Mouse (Mus musculus): Measurements from ENCODE around the gene Rasip1. TPM values are rescaled to one million over a fixed set of nuclear protein-coding genes. Genes with fewer than 3 reads are reported as not detected.

Gene Rasip1
- total and polyA plus RNA-seq, 3 experiments: 13.5 to 42.9 (median 20.6) TPM

DNA sequence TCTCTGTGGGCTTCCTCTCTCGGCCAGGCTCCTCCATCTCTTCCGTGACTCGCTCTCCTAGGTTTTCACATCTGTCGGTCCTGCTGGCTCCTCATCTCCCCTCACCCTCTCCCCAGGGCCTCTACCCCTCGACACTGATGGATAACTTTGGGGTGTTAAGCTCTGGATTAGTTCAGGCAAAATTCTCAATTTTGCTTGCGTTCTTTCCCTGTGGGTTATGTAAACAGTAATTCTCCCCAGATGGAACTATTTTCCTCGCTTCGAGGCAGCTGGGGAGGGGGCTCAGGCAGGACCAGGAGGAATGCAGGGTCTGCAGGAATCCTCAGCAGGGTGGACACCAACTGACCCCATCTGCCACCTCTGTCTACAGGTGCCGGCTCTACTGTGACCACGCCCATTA lies 58.5 kb downstream of the Rasip1 start:
- no peak for DNase-seq

- DNase-seq: no peak
Measured at GRCm38 (mm10) chr7:45686841-45687240, 59.6 kb downstream of the Rasip1 start.

Other genes starting within 250 kb of the Rasip1 start
Only the 30 nearest of the 35 such genes appear.
- gene Gys1, start 192.6 kb upstream of the Rasip1 start, total RNA-seq (2021): 10 to 100 TPM; 46.4 to 57.6 TPM
- 64.0 and 82.1 TPM in 2 replicates for gene Gys1, start 192.6 kb upstream of the Rasip1 start, polyA plus RNA-seq (2012; rRNA removed)
- gene Ruvbl2, start 189.4 kb upstream of the Rasip1 start, total RNA-seq (2021): 10 to 100 TPM; 38.2 to 52.3 TPM
- gene Ruvbl2, start 189.4 kb upstream of the Rasip1 start, polyA plus RNA-seq (2012; rRNA removed): 70.2 and 89.3 TPM in 2 replicates
- gene Ftl1, start 167.6 kb upstream of the Rasip1 start, total RNA-seq (2021): 1,000 to 10,000 TPM; 1,338 to 1,480 TPM
- 7,024 and 7,397 TPM in 2 replicates for gene Ftl1, start 167.6 kb upstream of the Rasip1 start, polyA plus RNA-seq (2012; rRNA removed)
- 10 to 100 TPM; 52.5 to 60.6 TPM for gene Bax, start 160.6 kb upstream of the Rasip1 start, total RNA-seq (2021)
- gene Bax, start 160.6 kb upstream of the Rasip1 start, polyA plus RNA-seq (2012; rRNA removed): 148 and 158 TPM in 2 replicates
- gene Tulp2, start 145.6 kb upstream of the Rasip1 start, total RNA-seq (2021): under 1 TPM; 0.41 to 0.75 TPM
- gene Tulp2, start 145.6 kb upstream of the Rasip1 start, polyA plus RNA-seq (2012; rRNA removed): 0.44 and 0.64 TPM in 2 replicates
- 10 to 100 TPM in 1 of 2 experiments, 1 to 10 TPM in 1; 2.2 to 33.5 TPM for gene Gm45808, start 140.7 kb upstream of the Rasip1 start, total RNA-seq (2021)
- 0.45 TPM in 1 of 2 replicates, not detected in the other for gene Gm45808, start 140.7 kb upstream of the Rasip1 start, polyA plus RNA-seq (2012; rRNA removed)
- gene Dhdh, start 138.7 kb upstream of the Rasip1 start, total RNA-seq (2021): 10 to 100 TPM; 55.4 to 71.1 TPM
- 17.6 and 21.4 TPM in 2 replicates for gene Dhdh, start 138.7 kb upstream of the Rasip1 start, polyA plus RNA-seq (2012; rRNA removed)
- gene Nucb1, start 117.1 kb upstream of the Rasip1 start, total RNA-seq (2021): 100 to 1,000 TPM; 280 to 286 TPM
- 594 and 643 TPM in 2 replicates for gene Nucb1, start 117.1 kb upstream of the Rasip1 start, polyA plus RNA-seq (2012; rRNA removed)
- gene Ppp1r15a, start 101.2 kb upstream of the Rasip1 start, total RNA-seq (2021): 10 to 100 TPM; 49.0 to 57.8 TPM
- 49.5 and 49.7 TPM in 2 replicates for gene Ppp1r15a, start 101.2 kb upstream of the Rasip1 start, polyA plus RNA-seq (2012; rRNA removed)
- gene Plekha4, start 101.2 kb upstream of the Rasip1 start, total RNA-seq (2021): 1 to 10 TPM; 3.0 to 5.9 TPM
- 9.8 and 15.6 TPM in 2 replicates for gene Plekha4, start 101.2 kb upstream of the Rasip1 start, polyA plus RNA-seq (2012; rRNA removed)
- 1 to 10 TPM; 2.3 TPM for gene Hsd17b14, start 72.6 kb upstream of the Rasip1 start, total RNA-seq (2021)
- 1.5 and 2.3 TPM in 2 replicates for gene Hsd17b14, start 72.6 kb upstream of the Rasip1 start, polyA plus RNA-seq (2012; rRNA removed)
- gene Bcat2, start 57.3 kb upstream of the Rasip1 start, total RNA-seq (2021): 100 to 1,000 TPM; 213 to 292 TPM
- gene Bcat2, start 57.3 kb upstream of the Rasip1 start, polyA plus RNA-seq (2012; rRNA removed): 166 and 170 TPM in 2 replicates
- gene Fgf21, start 12.0 kb upstream of the Rasip1 start, total RNA-seq (2021): not detected
- 0.15 and 0.16 TPM in 2 replicates for gene Fgf21, start 12.0 kb upstream of the Rasip1 start, polyA plus RNA-seq (2012; rRNA removed)
- gene Fut1, start 10.2 kb upstream of the Rasip1 start, total RNA-seq (2021): not detected
- gene Fut1, start 10.2 kb upstream of the Rasip1 start, polyA plus RNA-seq (2012; rRNA removed): not detected in 2 replicates
- gene Izumo1, start 5.7 kb upstream of the Rasip1 start, total RNA-seq (2021): under 1 TPM; 0.28 to 0.29 TPM
- 0.65 and 0.89 TPM in 2 replicates for gene Izumo1, start 5.7 kb upstream of the Rasip1 start, polyA plus RNA-seq (2012; rRNA removed)
- 1 to 10 TPM; 3.0 to 5.8 TPM for gene Mamstr, start 12.5 kb downstream of the Rasip1 start, total RNA-seq (2021)
- gene Mamstr, start 12.5 kb downstream of the Rasip1 start, polyA plus RNA-seq (2012; rRNA removed): 5.1 and 5.8 TPM in 2 replicates
- under 1 TPM in 1 of 2 experiments, not detected in 1; 0.09 TPM for gene Fut2, start 38.9 kb downstream of the Rasip1 start, total RNA-seq (2021)
- gene Fut2, start 38.9 kb downstream of the Rasip1 start, polyA plus RNA-seq (2012; rRNA removed): not detected in 2 replicates
- under 1 TPM in 1 of 2 experiments, not detected in 1; 0.31 TPM for gene Ntn5, start 56.5 kb downstream of the Rasip1 start, total RNA-seq (2021)
- 0.40 and 0.86 TPM in 2 replicates for gene Ntn5, start 56.5 kb downstream of the Rasip1 start, polyA plus RNA-seq (2012; rRNA removed)
- gene Sec1, start 66.9 kb downstream of the Rasip1 start, total RNA-seq (2021): under 1 TPM; 0.29 to 0.41 TPM
- 0.57 and 0.58 TPM in 2 replicates for gene Sec1, start 66.9 kb downstream of the Rasip1 start, polyA plus RNA-seq (2012; rRNA removed)
- gene Car11, start 72.4 kb downstream of the Rasip1 start, total RNA-seq (2021): 10 to 100 TPM; 10.9 to 18.6 TPM
- gene Car11, start 72.4 kb downstream of the Rasip1 start, polyA plus RNA-seq (2012; rRNA removed): 30.0 and 38.2 TPM in 2 replicates
- gene Dbp, start 77.6 kb downstream of the Rasip1 start, total RNA-seq (2021): 100 to 1,000 TPM in 1 of 2 experiments, 10 to 100 TPM in 1; 54.3 to 225 TPM
- 569 and 796 TPM in 2 replicates for gene Dbp, start 77.6 kb downstream of the Rasip1 start, polyA plus RNA-seq (2012; rRNA removed)
- 1,000 to 10,000 TPM in 1 of 2 experiments, 100 to 1,000 TPM in 1; 972 to 1,050 TPM for gene Rpl18, start 88.0 kb downstream of the Rasip1 start, total RNA-seq (2021)
- gene Rpl18, start 88.0 kb downstream of the Rasip1 start, polyA plus RNA-seq (2012; rRNA removed): 1,143 and 1,258 TPM in 2 replicates
- gene Sphk2, start 90.5 kb downstream of the Rasip1 start, total RNA-seq (2021): 10 to 100 TPM; 38.9 to 39.5 TPM
- gene Sphk2, start 90.5 kb downstream of the Rasip1 start, polyA plus RNA-seq (2012; rRNA removed): 90.9 and 92.5 TPM in 2 replicates
- under 1 TPM; 0.72 to 0.86 TPM for gene Fam83e, start 93.7 kb downstream of the Rasip1 start, total RNA-seq (2021)
- 0.86 and 2.0 TPM in 2 replicates for gene Fam83e, start 93.7 kb downstream of the Rasip1 start, polyA plus RNA-seq (2012; rRNA removed)
- not detected for gene Spaca4, start 98.3 kb downstream of the Rasip1 start, total RNA-seq (2021)
- not detected in 2 replicates for gene Spaca4, start 98.3 kb downstream of the Rasip1 start, polyA plus RNA-seq (2012; rRNA removed)
- 1 to 10 TPM; 6.2 to 8.6 TPM for gene Lmtk3, start 156.2 kb downstream of the Rasip1 start, total RNA-seq (2021)
- gene Lmtk3, start 156.2 kb downstream of the Rasip1 start, polyA plus RNA-seq (2012; rRNA removed): 38.0 and 61.3 TPM in 2 replicates
- 1 to 10 TPM in 1 of 2 experiments, under 1 TPM in 1; 0.49 to 2.0 TPM for gene Sult2b1, start 157.2 kb downstream of the Rasip1 start, total RNA-seq (2021)
- 1.6 and 2.9 TPM in 2 replicates for gene Sult2b1, start 157.2 kb downstream of the Rasip1 start, polyA plus RNA-seq (2012; rRNA removed)
- gene Cyth2, start 187.1 kb downstream of the Rasip1 start, total RNA-seq (2021): 100 to 1,000 TPM; 127 to 129 TPM
- gene Cyth2, start 187.1 kb downstream of the Rasip1 start, polyA plus RNA-seq (2012; rRNA removed): 147 and 170 TPM in 2 replicates
- gene Kcnj14, start 197.3 kb downstream of the Rasip1 start, total RNA-seq (2021): under 1 TPM in 1 of 2 experiments, not detected in 1; 0.20 TPM
- 0.70 and 1.8 TPM in 2 replicates for gene Kcnj14, start 197.3 kb downstream of the Rasip1 start, polyA plus RNA-seq (2012; rRNA removed)
- 10 to 100 TPM; 26.9 to 30.1 TPM for gene Grwd1, start 203.5 kb downstream of the Rasip1 start, total RNA-seq (2021)
- gene Grwd1, start 203.5 kb downstream of the Rasip1 start, polyA plus RNA-seq (2012; rRNA removed): 22.1 and 27.4 TPM in 2 replicates

Measured in adrenal gland, adult 2 months (tissue).